Comparison of ENCODE assay signal across 10 mouse cellular contexts in genomic region chr1:66386751-66387452, GRCm38 (mm10).
DNase-seq lines count a peak whose midpoint lies in the region; ATAC-seq lines count a peak whose summit lies in the region.
"Had no signal": no experiment of that assay in that cellular context is flagged by ENCODE, and none has a peak within 500 bp of the region (broad histone marks: within the 10 kb centered on the region; RNA-seq: fewer than 3 reads in every experiment).

No protein-coding gene starts in this region.

- H3K9me3 ChIP-seq in hindbrain, embryonic 15.5 days, result no peaks in the 10 kb centered on the region
- H3K9me3 ChIP-seq in midbrain, embryonic 14.5 days (ENCODE audit: control insufficient read depth, low read length), result no peaks in the 10 kb centered on the region
- H3K9me3 ChIP-seq: liver, embryonic 13.5 days had no signal

- 0 out of 2 replicates have a peak, but pooled peaks cover 2% of the 10 kb centered on the region for H3K36me3 ChIP-seq in hindbrain, embryonic 15.5 days
- H3K36me3 ChIP-seq in midbrain, embryonic 14.5 days (ENCODE audit: control insufficient read depth, insufficient read depth, low read length), result peaks cover 14% of the 10 kb centered on the region
- H3K36me3 ChIP-seq: liver, embryonic 13.5 days had no signal

- peak; percentile 95 for ATAC-seq in hindbrain, embryonic 15.5 days (ENCODE audit: low FRiP score, low read depth)
- ATAC-seq in midbrain, embryonic 14.5 days (ENCODE audit: low FRiP score, low TSS enrichment), result peak; percentile 95

- DNase-seq in ES-CJ7 (ENCODE audit: low read depth, low spot score) (peak; percentile 35), liver (no peak)
- DNase-seq in embryo, embryonic 11 days, result peak; percentile 74
- DNase-seq in midbrain, embryonic 14.5 days, result peak; percentile 93
- no peak for DNase-seq in heart, postnatal 25 days (ENCODE audit: low spot score)
- DNase-seq in c-Kit-positive CD71-positive TER-119-positive erythroid progenitor cells, embryonic 14.5 days (ENCODE audit: low spot score), result no peak
- DNase-seq in heart, postnatal 36 days, result no peak
- DNase-seq: liver, embryonic 13.5 days had no signal

- peak overlapping the region; percentile 61 for H3K4me2 ChIP-seq in hindbrain, embryonic 15.5 days
- H3K4me2 ChIP-seq in midbrain, embryonic 14.5 days (ENCODE audit: low read length), result peak overlapping the region; percentile 64
- H3K4me2 ChIP-seq: liver, embryonic 13.5 days had no signal

- 10% methylated on average over 10 of the region's 10 CpGs for whole genome bisulfite sequencing in hindbrain, embryonic 15.5 days
- 6% methylated on average over 10 of the region's 10 CpGs for WGBS in midbrain, embryonic 14.5 days

- no peaks in the 10 kb centered on the region for H3K27me3 ChIP-seq in hindbrain, embryonic 15.5 days
- no peaks in the 10 kb centered on the region for H3K27me3 ChIP-seq in midbrain, embryonic 14.5 days (ENCODE audit: control insufficient read depth, insufficient read depth, low read length)
- H3K27me3 ChIP-seq: liver, embryonic 13.5 days had no signal

- H3K27ac ChIP-seq in hindbrain, embryonic 15.5 days (replicated peaks), result peak overlapping the region; percentile 92
- H3K27ac ChIP-seq in midbrain, embryonic 14.5 days (replicated peaks; ENCODE audit: low read depth, low read length), result peak overlapping the region; percentile 90
- H3K27ac ChIP-seq: liver, embryonic 13.5 days had no signal

- peak overlapping the region; percentile 39 for H3K4me3 ChIP-seq in hindbrain, embryonic 15.5 days
- peak overlapping the region; percentile 39 for H3K4me3 ChIP-seq in midbrain, embryonic 14.5 days (replicated peaks; ENCODE audit: low read depth, low read length)
- H3K4me3 ChIP-seq: erythroblast, embryonic 14.5 days; liver, embryonic 13.5 days had no signal

- intact Hi-C loops in heart, postnatal 25 days (cut with DNase I), result no loop called here
- intact Hi-C loops in heart, postnatal 36 days (cut with DNase I), result no loop called here

- peaks cover 36% of the 10 kb centered on the region for H3K4me1 ChIP-seq in hindbrain, embryonic 15.5 days (replicated peaks)
- peaks cover 54% of the 10 kb centered on the region for H3K4me1 ChIP-seq in midbrain, embryonic 14.5 days (ENCODE audit: control insufficient read depth, insufficient read depth, low read length)
- H3K4me1 ChIP-seq: liver, embryonic 13.5 days had no signal

- H3K9ac ChIP-seq in hindbrain, embryonic 15.5 days, result peak overlapping the region; percentile 46
- H3K9ac ChIP-seq in midbrain, embryonic 14.5 days (replicated peaks; ENCODE audit: low read length), result peak overlapping the region; percentile 47
- H3K9ac ChIP-seq: liver, embryonic 13.5 days had no signal

Comparison
In these comparisons a context has a peak if more than half of its experiments do, and no peak if none do; other contexts are left out.
1. DNase-seq: peak in ES-CJ7 (single experiment), embryo, embryonic 11 days (single experiment) and midbrain, embryonic 14.5 days (single experiment); none in heart, postnatal 25 days (single experiment), c-Kit-positive CD71-positive TER-119-positive erythroid progenitor cells, embryonic 14.5 days (single experiment), liver (single experiment) and heart, postnatal 36 days (0 of 2).